Mouse (Mus musculus) hindbrain, embryonic 12.5 days (tissue): ENCODE results near the gene Zar1l. TPM values are rescaled to one million over a fixed set of nuclear protein-coding genes. Genes with fewer than 3 reads are reported as not detected.

Source experiments
- ATAC-seq: fragments of 200-750 bp; cut with Nextera tagmentation; 2 replicates; pipeline ENCODE4 v1.8.0; 2017; ENCODE audit warnings: moderate TSS enrichment; ENCODE audit not compliant: low FRiP score
- H3K27ac ChIP-seq: fragments of 300-500 bp; sonication (generic); 2 replicates; pipeline ENCODE4 v1.5.1; 2016; ENCODE audit warnings: mild to moderate bottlenecking
- H3K27me3 ChIP-seq: fragments of 300-500 bp; sonication (generic); 2 replicates; pipeline ENCODE4 v1.6.1; 2016; ENCODE audit warnings: mild to moderate bottlenecking
- H3K36me3 ChIP-seq: fragments of 300-500 bp; sonication (generic); 2 replicates; pipeline ENCODE4 v1.6.1; 2016; ENCODE audit warnings: mild to moderate bottlenecking
- H3K4me1 ChIP-seq: fragments of 300-500 bp; sonication (generic); 2 replicates; pipeline ENCODE4 v1.6.1; 2016
- H3K4me2 ChIP-seq: fragments of 300-500 bp; sonication (generic); replicated peaks from 2 replicates; pipeline ENCODE4 v1.6.1; 2016; ENCODE audit warnings: mild to moderate bottlenecking
- H3K4me3 ChIP-seq: fragments of 300-500 bp; sonication (generic); 2 replicates; pipeline ENCODE4 v1.5.1; 2016; ENCODE audit warnings: mild to moderate bottlenecking
- H3K9ac ChIP-seq: fragments of 300-500 bp; sonication (generic); 2 replicates; pipeline ENCODE4 v1.6.1; 2016; ENCODE audit warnings: mild to moderate bottlenecking, moderate library complexity
- H3K9me3 ChIP-seq: fragments of 300-500 bp; sonication (generic); replicated peaks from 2 replicates; pipeline ENCODE4 v1.6.1; 2016; ENCODE audit warnings: mild to moderate bottlenecking
- WGBS: fragments of 180-500 bp; shearing (Covaris S2); methylation state at CpG from one replicate; pipeline ENCODE4 v1.1.7; 2016; 5-methylcytosine and 5-hydroxymethylcytosine counted together
- polyA plus RNA-seq: library from polyadenylated mRNA; unstranded; fragments of >200 nt; fragmentation: Nextera tagmentation; extraction: Ambion mirVana; gene quantifications from 2 replicates; pipeline ENCODE4 v1.2.1, GENCODE M21; 2016

Zar1l gene
- not detected in 2 replicates for polyA plus RNA-seq

DNA sequence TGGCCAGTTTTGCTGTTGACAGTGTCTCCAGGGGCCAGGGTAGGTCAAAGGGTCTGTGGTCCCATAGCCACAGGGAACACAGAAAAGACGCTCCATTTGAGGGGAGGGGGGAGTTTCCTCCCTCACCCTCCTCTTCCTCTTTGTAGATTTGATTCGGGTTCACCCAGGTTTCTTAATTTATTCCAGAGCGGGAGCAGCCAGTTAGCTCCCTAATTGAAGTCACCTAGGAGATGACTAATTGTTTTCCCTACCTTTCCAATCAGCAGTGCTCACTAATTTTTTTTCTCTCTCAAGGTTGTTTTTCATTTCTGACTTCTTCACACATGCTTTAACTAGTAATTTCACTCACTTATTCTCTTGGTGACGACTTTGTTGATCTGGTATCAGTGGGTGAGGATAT lies at the start of gene Zar1l:
TSS of gene Zar1l (minus strand) at position 101 of the 400 bp plus-strand sequence.
- 73% methylated on average over 4 of the region's 4 CpGs for WGBS

DNA sequence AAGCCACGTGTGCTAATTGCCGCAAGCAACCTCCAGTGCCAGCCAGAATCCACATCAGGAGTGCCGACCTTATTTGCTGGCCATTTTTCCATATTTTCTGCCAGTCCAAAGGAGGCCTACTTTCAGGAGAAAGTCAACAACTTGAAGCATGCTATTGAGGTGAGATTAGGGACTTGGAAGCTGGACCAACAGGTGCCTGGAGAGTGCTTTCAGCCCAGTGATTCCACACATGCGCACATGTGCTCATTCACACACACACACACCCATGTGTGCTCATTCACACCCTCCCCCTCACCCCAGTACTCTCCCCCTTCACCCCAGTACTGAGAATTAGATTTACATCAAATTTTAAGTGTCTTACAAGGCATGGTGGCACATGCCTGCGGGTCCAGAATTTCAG lies 49.0 kb upstream of the Zar1l start:
- H3K9ac ChIP-seq = no peak overlapping the region
- no peaks in the 10 kb centered on the region for H3K9me3 ChIP-seq
- 96% methylated on average over 5 of the region's 5 CpGs for WGBS
- ATAC-seq = no peak
- no peaks in the 10 kb centered on the region for H3K4me1 ChIP-seq
- H3K4me2 ChIP-seq = no peak overlapping the region
- no peak overlapping the region for H3K27ac ChIP-seq
- H3K4me3 ChIP-seq = no peak overlapping the region
- peaks cover 47% of the 10 kb centered on the region for H3K36me3 ChIP-seq
- H3K27me3 ChIP-seq = no peaks in the 10 kb centered on the region

More for the DNA sequence above, at the start of gene Zar1l:
- no peak for ATAC-seq
- Histone ChIP-seq H3K4me3 (no peak within 1 kb of the TSS), H3K4me2 (no peak within 1 kb of the TSS), H3K9ac (no peak within 1 kb of the TSS), H3K27ac (no peak within 1 kb of the TSS), H3K36me3 (no peaks in the 10 kb centered on the region), H3K9me3 (no peaks in the 10 kb centered on the region), H3K4me1 (peaks cover 3% of the 10 kb centered on the region; the same call in 1 of the 2 replicates), H3K27me3 (no peaks in the 10 kb centered on the region)

DNA sequence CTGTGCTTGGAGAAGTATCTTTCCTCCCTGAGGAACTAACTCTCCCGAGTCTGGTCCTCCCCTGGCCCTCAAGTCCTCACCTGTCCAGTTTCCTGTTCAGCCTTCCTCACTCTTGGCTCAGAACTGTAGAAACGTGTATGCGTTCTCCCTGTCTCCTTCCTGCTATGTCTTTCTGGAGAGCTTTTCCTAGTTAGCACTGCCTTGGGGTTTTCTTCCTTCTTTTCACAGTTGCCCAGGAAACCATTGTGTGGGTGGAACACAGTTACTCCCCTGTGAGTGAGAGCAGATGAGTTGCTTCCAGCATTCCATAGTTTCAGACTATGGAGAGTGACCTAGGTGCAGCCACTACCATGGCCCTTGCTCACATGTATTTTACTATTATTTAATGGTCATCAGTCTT lies 48.3 kb upstream of the Zar1l start:
- Histone ChIP-seq H3K27ac (no peak overlapping the region), H3K27me3 (no peaks in the 10 kb centered on the region), H3K36me3 (peaks cover 43% of the 10 kb centered on the region), H3K9ac (no peak overlapping the region), H3K4me3 (no peak overlapping the region), H3K4me1 (no peaks in the 10 kb centered on the region), H3K4me2 (no peak overlapping the region), H3K9me3 (no peaks in the 10 kb centered on the region)
- no peak for ATAC-seq
- 72% methylated on average over 3 of the region's 3 CpGs for WGBS

DNA sequence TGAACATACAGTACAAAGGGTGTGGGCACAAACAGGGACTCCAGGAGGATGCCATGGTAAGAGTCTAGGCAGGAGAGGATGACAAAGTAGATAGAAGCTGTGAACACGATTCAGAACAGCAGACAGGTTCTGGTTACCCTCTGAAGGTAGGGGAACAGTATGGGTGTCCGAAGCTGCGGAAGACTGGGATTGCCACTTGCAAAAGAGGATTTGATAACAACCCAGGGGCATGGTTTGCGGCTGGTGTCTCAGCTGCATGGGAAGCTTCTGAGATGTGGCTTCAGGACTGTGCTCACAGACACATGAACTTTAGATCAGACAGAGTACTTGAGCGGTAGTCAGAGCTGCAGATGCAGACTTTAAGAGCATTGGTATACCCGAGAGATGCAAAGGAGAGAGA lies 46.5 kb upstream of the Zar1l start:
- 90% methylated on average over 6 of the region's 6 CpGs for WGBS
- no peak overlapping the region for H3K27ac ChIP-seq
- ATAC-seq = no peak
- no peaks in the 10 kb centered on the region for H3K4me1 ChIP-seq
- no peak overlapping the region for H3K4me2 ChIP-seq
- H3K9ac ChIP-seq = no peak overlapping the region
- H3K27me3 ChIP-seq = no peaks in the 10 kb centered on the region
- peaks cover 36% of the 10 kb centered on the region for H3K36me3 ChIP-seq
- H3K9me3 ChIP-seq = no peaks in the 10 kb centered on the region
- H3K4me3 ChIP-seq = no peak overlapping the region

DNA sequence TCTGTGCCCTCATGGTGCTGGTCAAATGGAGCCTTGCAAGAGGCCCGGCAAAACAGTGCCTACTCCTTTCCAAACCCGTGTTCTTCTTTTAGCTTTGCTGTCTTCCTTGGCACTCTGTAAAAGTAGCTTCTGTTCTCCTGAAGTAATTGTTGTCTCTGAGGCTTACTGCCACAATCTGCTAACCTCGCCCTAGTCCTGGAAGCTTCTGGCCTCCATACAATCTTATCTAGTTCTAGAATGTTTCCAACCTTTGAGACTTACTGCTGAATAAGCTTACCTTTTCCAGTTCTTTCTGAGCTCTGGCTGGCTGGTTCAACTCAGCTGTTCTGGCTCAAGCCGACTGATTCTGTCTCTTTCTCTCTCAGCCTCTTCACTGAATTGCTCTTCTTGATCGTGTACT lies 43.8 kb upstream of the Zar1l start:
- ATAC-seq = no peak
- 91% methylated on average over 5 of the region's 5 CpGs for WGBS

DNA sequence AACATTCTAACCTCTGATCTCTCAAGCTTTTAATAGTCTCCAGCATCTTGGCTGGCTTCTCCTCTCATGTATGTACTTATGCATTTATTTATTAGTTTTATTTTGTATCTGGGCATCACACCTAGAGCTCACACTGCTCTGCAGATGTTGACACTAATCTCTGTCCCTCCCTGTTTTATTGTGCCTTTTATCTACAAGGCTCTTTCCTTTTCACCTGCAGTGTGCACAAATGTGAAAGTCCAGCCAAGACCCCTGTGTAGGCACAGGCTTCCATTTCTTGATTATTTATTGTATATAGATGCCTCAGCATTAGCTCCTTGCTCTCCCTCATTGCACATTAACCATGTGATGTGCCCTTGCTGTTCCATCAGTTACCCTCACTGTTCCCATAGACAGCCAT lies 43.4 kb upstream of the Zar1l start:
- Histone ChIP-seq H3K9me3 (no peaks in the 10 kb centered on the region), H3K9ac (no peak overlapping the region), H3K27me3 (no peaks in the 10 kb centered on the region), H3K4me3 (no peak overlapping the region), H3K4me2 (no peak overlapping the region), H3K36me3 (peaks cover 32% of the 10 kb centered on the region), H3K27ac (no peak overlapping the region), H3K4me1 (no peaks in the 10 kb centered on the region)
- ATAC-seq = no peak

More for the DNA sequence above, 43.8 kb upstream of the Zar1l start:
- Histone ChIP-seq H3K36me3 (peaks cover 33% of the 10 kb centered on the region), H3K4me3 (no peak overlapping the region), H3K9me3 (no peaks in the 10 kb centered on the region), H3K4me1 (no peaks in the 10 kb centered on the region), H3K4me2 (no peak overlapping the region), H3K27me3 (no peaks in the 10 kb centered on the region), H3K27ac (no peak overlapping the region), H3K9ac (no peak overlapping the region)

DNA sequence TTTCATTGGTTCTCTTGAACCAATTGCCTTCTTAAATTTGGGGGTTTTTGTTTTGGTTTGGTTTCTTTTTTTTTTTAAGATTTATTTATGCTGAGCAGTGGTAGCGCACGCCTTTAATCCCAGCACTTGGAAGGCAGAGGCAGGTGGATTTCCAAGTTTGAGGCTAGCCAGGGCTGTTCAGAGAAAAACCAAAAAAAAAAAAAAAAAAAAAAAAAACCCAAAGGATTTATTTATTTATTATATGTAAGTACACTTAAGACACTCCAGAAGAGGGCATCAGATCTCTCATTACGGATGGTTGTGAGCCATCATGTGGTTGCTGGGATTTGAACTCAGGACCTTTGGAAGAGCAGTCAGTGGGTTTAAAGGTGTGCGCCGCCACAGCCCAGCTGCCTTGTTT lies 42.9 kb upstream of the Zar1l start:
- Histone ChIP-seq H3K9ac (no peak overlapping the region), H3K4me1 (no peaks in the 10 kb centered on the region), H3K27ac (no peak overlapping the region), H3K4me3 (no peak overlapping the region), H3K36me3 (peaks cover 31% of the 10 kb centered on the region), H3K9me3 (no peaks in the 10 kb centered on the region), H3K4me2 (no peak overlapping the region), H3K27me3 (no peaks in the 10 kb centered on the region)
- ATAC-seq = no peak
- 97% methylated on average over 5 of the region's 5 CpGs for WGBS

DNA sequence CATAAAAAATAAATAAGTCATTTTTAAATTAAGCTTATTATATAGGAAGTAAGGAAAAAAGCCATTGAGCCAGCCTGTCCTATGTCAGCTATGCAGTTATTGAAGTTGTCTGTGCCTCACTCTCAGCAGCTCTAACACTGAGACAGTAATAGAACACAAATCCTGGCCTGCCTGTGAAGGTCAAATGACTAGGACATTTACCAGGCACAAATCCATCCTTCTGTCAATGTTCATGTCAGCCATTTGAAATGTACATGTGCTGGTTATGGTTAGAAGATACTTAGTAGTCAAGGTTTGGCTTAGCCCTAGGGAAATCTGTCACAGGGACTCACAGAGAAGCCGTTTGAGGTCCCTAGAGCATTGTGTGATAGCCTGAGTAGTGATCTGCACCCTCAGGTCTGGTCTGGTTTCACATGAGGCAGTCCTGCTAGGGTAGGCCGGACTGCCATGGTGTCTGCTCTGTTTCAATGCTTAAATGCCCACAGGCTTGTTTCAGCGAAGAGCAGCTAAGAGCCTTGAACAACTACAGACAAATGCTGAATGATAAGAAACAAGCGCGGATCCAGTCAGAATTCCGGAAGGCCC lies 41.6 kb upstream of the Zar1l start:
- Histone ChIP-seq H3K9me3 (no peaks in the 10 kb centered on the region), H3K4me1 (no peaks in the 10 kb centered on the region), H3K4me3 (no peak overlapping the region), H3K9ac (no peak overlapping the region), H3K27me3 (no peaks in the 10 kb centered on the region), H3K4me2 (no peak overlapping the region), H3K36me3 (peaks cover 30% of the 10 kb centered on the region), H3K27ac (no peak overlapping the region)
- 94% methylated on average over 6 of the region's 6 CpGs for WGBS
- no peak for ATAC-seq

DNA sequence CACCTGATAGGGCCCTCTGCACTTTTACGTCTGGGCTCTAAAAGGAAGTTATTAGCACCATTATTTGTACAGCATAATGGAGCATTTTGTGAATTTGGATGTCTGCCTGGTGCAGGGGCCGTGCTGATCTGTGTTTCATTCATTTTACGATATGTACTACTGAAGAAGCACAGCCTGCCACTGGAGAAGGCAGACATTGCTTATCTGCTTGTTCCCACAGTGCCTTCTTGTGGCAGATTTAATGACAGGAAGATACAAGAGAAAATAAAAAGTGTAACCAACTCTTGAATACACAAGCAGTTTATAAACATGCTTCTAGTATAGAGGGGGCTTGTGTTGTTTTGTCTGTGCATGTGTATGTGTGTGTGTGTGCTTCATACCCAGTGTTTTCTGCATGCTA lies 33.7 kb upstream of the Zar1l start:
- peaks cover 27% of the 10 kb centered on the region for H3K36me3 ChIP-seq
- H3K9ac ChIP-seq = no peak overlapping the region
- no peaks in the 10 kb centered on the region for H3K4me1 ChIP-seq
- H3K27me3 ChIP-seq = no peaks in the 10 kb centered on the region
- H3K27ac ChIP-seq = no peak overlapping the region
- 85% methylated on average over 3 of the region's 3 CpGs for WGBS
- ATAC-seq = no peak
- no peaks in the 10 kb centered on the region for H3K9me3 ChIP-seq
- H3K4me3 ChIP-seq = no peak overlapping the region
- H3K4me2 ChIP-seq = no peak overlapping the region

DNA sequence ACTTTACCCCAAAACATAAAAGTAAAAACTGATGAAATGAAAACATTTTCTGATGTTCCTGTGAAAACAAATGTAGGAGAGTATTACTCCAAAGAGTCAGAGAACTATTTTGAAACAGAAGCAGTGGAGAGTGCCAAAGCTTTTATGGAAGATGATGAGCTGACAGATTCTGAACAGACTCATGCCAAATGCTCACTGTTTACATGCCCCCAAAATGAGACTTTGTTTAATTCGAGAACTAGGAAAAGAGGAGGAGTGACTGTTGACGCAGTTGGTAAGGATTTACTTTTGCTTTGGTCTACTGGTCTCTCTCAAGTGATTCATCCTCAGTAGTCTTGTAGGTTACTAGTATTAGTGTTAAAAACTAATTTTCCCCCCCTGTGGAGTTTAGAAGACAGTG lies 25.2 kb upstream of the Zar1l start:
- H3K4me1 ChIP-seq = no peaks in the 10 kb centered on the region
- H3K9me3 ChIP-seq = no peaks in the 10 kb centered on the region
- H3K27ac ChIP-seq = no peak overlapping the region
- 93% methylated on average over 2 of the region's 2 CpGs for WGBS
- H3K4me2 ChIP-seq = no peak overlapping the region
- H3K36me3 ChIP-seq = peaks cover 21% of the 10 kb centered on the region
- H3K9ac ChIP-seq = no peak overlapping the region
- no peak for ATAC-seq
- no peak overlapping the region for H3K4me3 ChIP-seq
- no peaks in the 10 kb centered on the region for H3K27me3 ChIP-seq

DNA sequence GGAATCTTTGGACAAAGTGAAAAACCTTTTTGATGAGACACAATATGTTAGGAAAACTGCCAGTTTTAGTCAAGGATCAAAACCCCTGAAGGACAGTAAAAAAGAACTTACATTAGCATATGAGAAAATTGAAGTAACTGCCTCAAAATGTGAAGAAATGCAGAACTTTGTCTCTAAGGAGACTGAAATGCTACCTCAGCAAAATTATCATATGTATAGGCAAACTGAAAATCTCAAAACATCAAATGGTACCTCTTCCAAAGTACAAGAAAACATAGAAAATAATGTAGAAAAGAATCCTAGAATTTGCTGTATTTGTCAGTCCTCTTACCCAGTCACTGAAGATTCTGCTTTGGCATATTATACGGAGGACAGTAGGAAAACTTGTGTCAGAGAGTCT lies 23.3 kb upstream of the Zar1l start:
- ATAC-seq = no peak
- Histone ChIP-seq H3K27ac (no peak overlapping the region), H3K9ac (no peak overlapping the region), H3K36me3 (peaks cover 25% of the 10 kb centered on the region), H3K4me3 (no peak overlapping the region), H3K4me2 (no peak overlapping the region), H3K4me1 (no peaks in the 10 kb centered on the region), H3K9me3 (no peaks in the 10 kb centered on the region), H3K27me3 (no peaks in the 10 kb centered on the region)
- 100% methylated on average over 1 of the region's 1 CpGs for WGBS

DNA sequence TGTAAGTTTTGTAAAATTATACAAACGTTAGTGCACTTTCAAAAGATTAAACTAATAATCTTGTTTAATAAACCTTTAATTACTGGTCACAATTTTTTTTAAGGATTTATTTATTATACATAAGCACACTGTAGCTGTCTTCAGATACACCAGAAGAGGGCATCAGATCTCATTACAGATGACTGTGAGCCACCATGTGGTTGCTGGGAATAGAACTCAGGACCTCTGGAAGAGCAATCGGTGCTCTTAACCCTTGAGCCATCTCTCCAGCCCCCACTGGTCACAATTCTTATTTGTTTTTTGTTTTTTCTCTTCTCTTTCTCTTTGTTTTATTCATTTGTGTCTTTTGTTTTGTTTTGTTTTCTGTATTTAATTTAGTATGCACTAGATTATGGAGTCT lies 7.3 kb upstream of the Zar1l start:
- Histone ChIP-seq H3K4me2 (no peak overlapping the region), H3K36me3 (no peaks in the 10 kb centered on the region), H3K27me3 (no peaks in the 10 kb centered on the region), H3K4me1 (peaks cover 7% of the 10 kb centered on the region; the same call in 1 of the 2 replicates), H3K9ac (no peak overlapping the region), H3K27ac (no peak overlapping the region), H3K9me3 (no peaks in the 10 kb centered on the region), H3K4me3 (no peak overlapping the region)
- 84% methylated on average over 2 of the region's 2 CpGs for WGBS
- ATAC-seq = no peak

DNA sequence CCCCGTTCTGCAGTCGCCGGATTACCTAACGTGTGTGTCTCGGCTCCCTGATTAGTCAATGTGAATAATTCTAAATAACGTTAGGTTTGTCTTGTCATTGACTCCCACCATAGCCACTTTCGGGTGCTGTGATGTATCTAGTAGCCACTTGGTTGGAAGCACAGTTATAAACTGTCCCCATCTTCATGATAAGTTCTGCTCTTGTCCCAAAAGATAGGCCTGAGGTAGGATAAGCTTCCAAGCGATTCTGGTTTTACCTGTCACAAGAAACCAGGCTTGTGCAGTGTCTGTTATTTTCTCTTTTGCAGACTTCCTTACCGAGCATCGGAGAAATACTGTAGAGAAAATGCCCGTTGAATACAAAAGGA lies 4.9 kb upstream of the Zar1l start:
- no peak for ATAC-seq
- Histone ChIP-seq H3K27me3 (no peaks in the 10 kb centered on the region), H3K9me3 (no peaks in the 10 kb centered on the region), H3K4me3 (peak overlapping the region; percentile 77), H3K4me1 (peaks cover 7% of the 10 kb centered on the region; the same call in 1 of the 2 replicates), H3K9ac (peak overlapping the region; percentile 84), H3K4me2 (peak overlapping the region; percentile 65), H3K36me3 (no peaks in the 10 kb centered on the region), H3K27ac (peak overlapping the region; percentile 66; the same call in 1 of the 2 replicates)
- WGBS = 8% methylated on average over 11 of the region's 11 CpGs
